Mouse (Mus musculus) MEL (cell line): ENCODE results near the gene Btbd8.

Experiments
- BHLHE40 ChIP-seq: IDR thresholded peaks from 2 replicates; pipeline ENCODE4 v1.6.1; 2012; ENCODE audit warnings: low read depth, mild to moderate bottlenecking, inconsistent platforms, low read length, improper control_type of control experiment, borderline replicate concordance
- CTCF ChIP-seq, 3 experiments: IDR thresholded peaks in 2 of 3; conservative IDR thresholded peaks in 1 of 3; 2 replicates each; pipeline ENCODE4 v1.5.1; 2011 to 2012; ENCODE audit warnings: low read length in 3 of 3, low read depth in 2 of 3, mild to moderate bottlenecking in 2 of 3, improper control_type of control experiment in 1 of 3, inconsistent platforms in 1 of 3, mixed read lengths in 1 of 3, moderate library complexity in 1 of 3; ENCODE audit not compliant: control insufficient read depth in 1 of 3, insufficient read depth in 1 of 3, poor library complexity in 1 of 3, severe bottlenecking in 1 of 3
- E2F4 ChIP-seq: IDR thresholded peaks from 2 replicates; pipeline ENCODE4 v1.6.1; 2011; ENCODE audit warnings: low read depth, low read length, improper control_type of control experiment, borderline replicate concordance
- ELF1 ChIP-seq: IDR thresholded peaks from 2 replicates; pipeline ENCODE4 v1.6.1; 2014; ENCODE audit warnings: low read depth, mild to moderate bottlenecking, inconsistent platforms, low read length, improper control_type of control experiment, moderate library complexity
- EP300 ChIP-seq, 2 experiments: IDR thresholded peaks; 2 replicates each; pipeline ENCODE4 v1.6.1; 2011; ENCODE audit warnings: improper control_type of control experiment in 2 of 2, low read length in 2 of 2, low read depth in 1 of 2, mild to moderate bottlenecking in 1 of 2
- ETS1 ChIP-seq: IDR thresholded peaks from 2 replicates; pipeline ENCODE4 v1.6.1; 2012; ENCODE audit warnings: low read depth, mild to moderate bottlenecking, inconsistent platforms, low read length, improper control_type of control experiment, moderate library complexity
- GABPA ChIP-seq: IDR thresholded peaks from 2 replicates; pipeline ENCODE4 v1.6.1; 2012; ENCODE audit warnings: low read depth, mild to moderate bottlenecking, inconsistent platforms, low read length, improper control_type of control experiment, moderate library complexity
- GATA1 ChIP-seq: IDR thresholded peaks from 2 replicates; pipeline ENCODE4 v1.6.1; 2011; ENCODE audit warnings: low read depth, low read length, improper control_type of control experiment
- HCFC1 ChIP-seq: IDR thresholded peaks from 2 replicates; pipeline ENCODE4 v1.6.1; 2012; ENCODE audit warnings: low read depth, mild to moderate bottlenecking, inconsistent platforms, low read length, improper control_type of control experiment, moderate library complexity
- MYB ChIP-seq: IDR thresholded peaks from 2 replicates; pipeline ENCODE4 v1.6.1; 2011; ENCODE audit warnings: mild to moderate bottlenecking, low read depth, low read length, improper control_type of control experiment
- POLR2A ChIP-seq, 2 experiments: IDR thresholded peaks; 2 replicates each; pipeline ENCODE4 v1.6.1; 2011 to 2012; ENCODE audit warnings: low read length in 2 of 2, mild to moderate bottlenecking in 2 of 2, control low read depth in 1 of 2, improper control_type of control experiment in 1 of 2, low read depth in 1 of 2, moderate library complexity in 1 of 2; ENCODE audit not compliant: control insufficient read depth in 1 of 2, insufficient read depth in 1 of 2, poor library complexity in 1 of 2
- SIN3A ChIP-seq: IDR thresholded peaks from 2 replicates; pipeline ENCODE4 v1.6.1; 2012; ENCODE audit warnings: low read length, improper control_type of control experiment, inconsistent platforms
- UBTF ChIP-seq: IDR thresholded peaks from 2 replicates; pipeline ENCODE4 v1.6.1; 2012; ENCODE audit warnings: low read depth, mild to moderate bottlenecking, inconsistent platforms, low read length, improper control_type of control experiment, moderate library complexity, borderline replicate concordance; ENCODE audit not compliant: insufficient read depth

DNA sequence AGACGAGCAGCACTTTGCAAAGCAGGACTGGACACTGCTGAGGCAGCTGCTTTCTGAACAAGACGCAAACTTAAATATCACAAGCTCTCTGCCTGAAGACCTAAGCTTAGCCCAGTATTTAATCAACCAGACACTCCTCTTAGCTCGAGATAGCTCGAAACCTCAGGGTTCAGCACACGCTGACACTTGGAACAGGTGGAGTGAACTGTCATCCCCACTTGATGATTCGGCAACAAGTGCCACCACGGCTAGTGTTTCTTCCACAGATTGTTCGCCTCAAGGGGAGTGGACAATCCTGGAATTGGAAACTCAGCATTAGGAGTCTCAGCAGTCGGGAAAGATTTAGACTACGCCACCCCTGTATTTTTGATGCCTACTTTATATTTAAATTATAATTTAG, 72.7 kb downstream of the Btbd8 start:
- TF ChIP-seq ETS1 (no peak), HCFC1 (no peak), ELF1 (no peak), POLR2A (IDR thresholded peaks at IDR 0.05; ENCODE audit: control insufficient read depth in 1 of 2, insufficient read depth in 1 of 2, low read depth in 1 of 2, low read length in 2 of 2, poor library complexity in 1 of 2) (no peak), UBTF (no peak), BHLHE40 (no peak), EP300 (IDR thresholded peaks at IDR 0.05; ENCODE audit: low read depth in 1 of 2, low read length in 2 of 2) (no peak), SIN3A (no peak), GABPA (no peak), GATA1 (no peak), MYB (no peak), CTCF (IDR thresholded peaks at IDR 0.05 in 2 of 3, conservative IDR thresholded peaks at IDR 0.05 in 1 of 3; ENCODE audit: control insufficient read depth in 1 of 3, insufficient read depth in 1 of 3, low read depth in 2 of 3, low read length in 3 of 3, poor library complexity in 1 of 3, severe bottlenecking in 1 of 3) (no peak), E2F4 (no peak)
